Mouse (Mus musculus) brain, embryonic 14.5 days (tissue): ENCODE results near the gene Il16. TPM values are rescaled to one million over a fixed set of nuclear protein-coding genes. Genes with fewer than 3 reads are reported as not detected.
A peak's percentile ranks its signal among the peaks of the same experiment; 100 is the strongest.

Experiments
- DNase-seq: peaks from one replicate; pipeline ENCODE4 v3.0.0-alpha.2; 2011; ENCODE audit warnings: low read depth
- CTCF ChIP-seq: fragments of 200-500 bp; IDR thresholded peaks from 2 replicates; pipeline ENCODE4 v1.5.1; 2012; ENCODE audit warnings: inconsistent platforms, mild to moderate bottlenecking, moderate library complexity, borderline replicate concordance; ENCODE audit not compliant: insufficient read depth, insufficient read length; ENCODE audit errors: extremely low read depth
- POLR2A ChIP-seq: fragments of 200-500 bp; IDR thresholded peaks from 2 replicates; pipeline ENCODE4 v1.6.1; 2012; ENCODE audit warnings: mild to moderate bottlenecking, inconsistent platforms, borderline replicate concordance; ENCODE audit not compliant: poor library complexity, insufficient read depth, insufficient read length, severe bottlenecking; ENCODE audit errors: extremely low read depth
- polyA plus RNA-seq: library from polyadenylated mRNA; depleted of rRNA; stranded (reverse); fragments of >200 nt; gene quantifications from 2 replicates; pipeline ENCODE4 v1.2.3, GENCODE M21; 2012

The Il16 gene
- polyA plus RNA-seq, 1 experiment: 1.2 TPM

- no peak for TF ChIP-seq POLR2A
- no peak for TF ChIP-seq CTCF
- DNase-seq: peak; percentile 23
Measured at GRCm38 (mm10) chr7:83746107-83746687, 671 bp upstream of the Il16 start.

- TF ChIP-seq CTCF (no peak), POLR2A (no peak)
- DNase-seq: no peak
Measured at GRCm38 (mm10) chr7:83745065-83745412, 487 bp downstream of the Il16 start.

DNA sequence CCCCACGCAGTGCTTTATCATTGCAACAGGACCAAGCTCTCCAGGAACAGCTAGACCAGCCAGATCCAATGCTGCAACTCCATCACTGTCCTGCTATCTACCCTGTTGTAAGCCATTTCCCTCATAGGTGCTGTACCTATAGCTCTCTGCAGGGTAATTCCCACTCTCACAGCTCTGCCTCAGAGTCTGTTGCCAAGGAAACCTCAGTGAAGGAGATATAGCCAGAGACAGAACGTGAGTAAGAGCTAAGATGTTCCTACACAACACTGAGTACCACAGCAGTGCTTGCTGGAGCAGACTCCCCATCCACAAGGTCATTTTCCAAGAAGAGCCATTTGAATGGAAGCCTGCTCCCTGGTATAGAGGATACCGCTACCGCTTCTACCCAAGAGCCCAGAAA lies 1.3 kb downstream of the Il16 start:
- TF ChIP-seq CTCF: no peak
- no peak for TF ChIP-seq POLR2A
- peak; percentile 48 for DNase-seq

DNA sequence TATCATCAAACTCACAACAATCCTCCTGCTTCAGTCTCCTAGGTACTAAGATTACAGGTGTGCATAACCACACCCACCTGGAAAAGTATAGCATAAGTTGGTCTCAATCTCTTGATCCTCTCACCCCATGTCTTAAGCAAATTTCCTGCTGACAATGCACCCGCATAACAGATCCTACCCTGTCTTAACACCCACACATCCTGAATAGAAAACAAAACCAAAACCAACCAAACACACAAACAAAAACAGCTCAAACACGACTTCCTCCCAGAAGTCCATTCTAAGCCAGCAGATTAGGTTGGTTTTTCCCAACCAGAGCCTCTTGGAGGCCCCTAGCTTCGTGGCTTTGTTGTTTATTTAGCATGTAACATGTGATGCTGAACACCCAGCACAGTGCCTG lies 2.8 kb downstream of the Il16 start:
- no peak for DNase-seq
- no peak for TF ChIP-seq POLR2A
- no peak for TF ChIP-seq CTCF

- no peak for DNase-seq
Measured at GRCm38 (mm10) chr7:83742026-83742425, 3.5 kb downstream of the Il16 start.

DNA sequence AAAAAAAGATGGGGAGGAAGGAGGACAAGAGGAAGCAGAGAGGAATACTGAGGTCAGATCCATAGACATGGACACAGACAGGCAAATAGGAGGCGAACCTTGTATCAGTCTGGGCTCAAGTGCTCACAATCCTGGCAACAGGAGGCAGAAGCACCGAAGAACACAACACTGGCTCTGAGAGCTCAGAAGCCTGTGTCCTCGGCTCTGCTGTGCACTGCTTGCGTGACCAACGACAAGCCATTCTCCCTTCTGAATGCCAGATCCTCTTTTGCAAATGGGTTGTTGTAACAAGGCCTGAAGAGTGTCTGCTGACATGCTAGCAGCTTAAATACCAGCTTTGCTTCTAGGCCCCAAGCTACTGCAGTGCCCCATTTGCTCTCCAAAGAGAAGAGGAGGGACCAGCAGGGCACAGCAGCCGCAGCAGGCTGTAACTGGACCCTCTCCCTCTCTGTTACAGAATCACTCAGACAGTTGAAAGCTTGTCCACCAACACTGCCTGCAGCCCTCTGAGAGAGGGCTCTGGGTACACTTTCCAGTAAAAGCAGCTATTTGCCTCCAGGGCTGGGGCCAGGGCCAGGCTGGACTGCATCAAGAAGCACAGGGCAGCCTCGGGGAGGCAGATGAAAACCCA lies 5.7 kb downstream of the Il16 start:
- no peak for TF ChIP-seq CTCF
- TF ChIP-seq POLR2A: no peak
- DNase-seq: peak; percentile 8

More at GRCm38 (mm10) chr7:83742026-83742425, 3.5 kb downstream of the Il16 start:
- TF ChIP-seq POLR2A: no peak
- TF ChIP-seq CTCF: no peak

DNA sequence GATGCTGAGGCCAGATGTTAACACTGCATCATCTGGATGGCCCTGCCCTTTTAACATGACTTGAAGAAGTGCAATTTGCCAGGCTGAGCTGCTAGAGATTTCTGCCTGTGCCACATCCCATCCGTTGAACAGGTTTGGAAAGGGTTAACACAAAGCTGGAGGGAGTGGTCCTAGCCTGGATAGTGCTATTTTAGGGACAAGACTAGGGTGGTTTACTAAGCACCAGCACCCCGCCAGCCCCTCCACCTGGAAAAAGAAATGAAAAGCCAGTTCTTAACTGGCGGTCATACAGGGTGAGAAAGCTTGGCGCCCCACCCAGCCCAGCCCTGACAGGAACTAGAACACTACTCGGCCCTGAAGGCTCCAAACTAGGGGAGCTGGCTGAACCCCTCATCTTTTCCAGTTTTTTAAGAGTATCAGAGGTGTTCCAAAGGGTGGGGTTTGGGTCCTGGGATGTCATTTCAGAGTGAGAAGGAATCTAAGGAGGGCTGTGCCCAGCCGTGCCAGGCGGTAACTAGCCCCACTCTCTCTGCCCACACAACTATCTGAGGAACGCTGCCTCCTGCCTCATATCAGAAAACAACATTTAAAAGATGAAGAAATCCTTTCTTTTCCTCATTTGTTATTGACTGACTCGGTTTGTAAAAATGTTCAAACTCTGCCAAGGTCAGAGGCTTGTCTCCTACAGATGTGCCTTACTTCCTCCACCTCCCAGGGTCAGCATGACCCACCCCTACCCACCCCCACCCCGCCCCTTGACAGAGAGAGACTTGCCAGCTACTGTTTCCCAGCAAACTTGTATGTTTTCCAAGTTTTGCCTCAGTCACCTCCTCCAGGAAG lies 6.7 kb downstream of the Il16 start:
- TF ChIP-seq CTCF (no peak), POLR2A (no peak)

GRCm38 (mm10) chr7:83737914-83738490 lies 7.5 kb downstream of the Il16 start:
- DNase-seq: no peak
- TF ChIP-seq POLR2A: no peak
- no peak for TF ChIP-seq CTCF

More for the DNA sequence above, 6.7 kb downstream of the Il16 start:
- no peak for DNase-seq

DNA sequence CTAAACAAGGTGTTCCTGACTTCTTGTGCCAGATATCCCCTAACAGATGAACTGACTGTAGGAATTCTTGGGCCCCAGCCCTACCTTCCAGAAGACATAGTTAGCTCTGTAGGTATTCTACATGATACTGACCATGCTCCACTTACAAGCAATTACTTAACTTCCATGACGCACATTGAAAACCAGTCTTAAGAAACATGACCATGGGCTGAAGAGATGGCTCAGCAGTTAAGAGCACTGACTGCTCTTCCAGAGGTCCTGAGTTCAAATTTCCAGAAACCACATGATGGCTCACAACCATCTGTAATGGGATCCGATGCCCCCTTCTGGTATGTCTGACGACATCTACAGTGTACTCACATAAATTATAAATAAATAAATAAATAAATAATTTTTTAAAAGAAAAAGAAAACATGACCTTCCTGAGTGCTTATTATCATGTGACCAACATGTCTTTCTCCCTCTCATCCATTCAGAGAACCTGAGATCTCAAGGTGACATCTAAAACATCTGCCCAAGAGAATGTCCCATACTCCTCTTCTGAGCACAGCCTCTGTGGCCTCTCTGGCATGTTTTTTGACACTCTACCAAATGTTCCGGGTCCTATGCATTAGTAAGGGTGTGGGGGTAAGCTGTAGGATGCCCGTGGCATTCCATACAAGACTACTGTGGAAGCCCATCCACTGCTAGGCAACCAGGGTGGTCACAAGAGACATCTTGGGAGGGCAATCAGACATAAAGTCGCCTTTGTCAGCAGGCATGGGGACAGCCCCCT lies 9.0 kb downstream of the Il16 start:
- DNase-seq: no peak
- TF ChIP-seq POLR2A (no peak), CTCF (no peak)

DNA sequence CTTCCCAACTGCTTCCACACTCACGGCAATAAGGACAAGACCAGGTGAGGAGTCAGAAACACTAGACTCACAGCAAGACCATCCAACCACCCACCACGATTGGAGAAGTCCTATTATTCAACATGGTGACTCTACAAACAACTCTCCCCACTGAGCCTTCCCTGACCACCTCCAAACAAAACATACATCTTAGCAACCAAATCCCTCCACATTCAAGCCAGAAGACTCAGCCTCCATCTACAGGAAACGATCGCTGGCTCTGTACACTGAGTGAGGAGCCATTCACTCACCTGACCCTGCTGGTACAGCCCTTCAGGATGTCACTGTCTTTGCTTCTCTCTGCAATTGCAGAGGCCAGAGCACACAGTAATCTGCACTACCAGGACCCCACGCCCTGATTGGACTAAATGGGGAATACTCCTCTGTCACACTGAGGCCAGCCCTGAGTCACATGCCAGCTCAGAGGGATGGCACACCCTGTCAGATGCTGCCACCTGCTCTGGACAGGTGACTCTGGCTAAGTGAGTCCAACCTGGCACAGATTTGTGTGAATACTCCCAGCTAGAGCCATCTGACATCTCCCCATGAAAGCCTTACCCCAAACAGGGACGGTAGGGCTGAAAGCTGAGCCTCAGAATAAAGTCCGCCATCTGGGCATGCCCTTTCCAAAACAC lies 10.3 kb downstream of the Il16 start:
- DNase-seq: no peak

GRCm38 (mm10) chr7:83734671-83735082 lies 10.8 kb downstream of the Il16 start:
- DNase-seq: no peak
- TF ChIP-seq POLR2A (no peak), CTCF (no peak)

More for the DNA sequence above, 10.3 kb downstream of the Il16 start:
- TF ChIP-seq CTCF: no peak
- no peak for TF ChIP-seq POLR2A

DNA sequence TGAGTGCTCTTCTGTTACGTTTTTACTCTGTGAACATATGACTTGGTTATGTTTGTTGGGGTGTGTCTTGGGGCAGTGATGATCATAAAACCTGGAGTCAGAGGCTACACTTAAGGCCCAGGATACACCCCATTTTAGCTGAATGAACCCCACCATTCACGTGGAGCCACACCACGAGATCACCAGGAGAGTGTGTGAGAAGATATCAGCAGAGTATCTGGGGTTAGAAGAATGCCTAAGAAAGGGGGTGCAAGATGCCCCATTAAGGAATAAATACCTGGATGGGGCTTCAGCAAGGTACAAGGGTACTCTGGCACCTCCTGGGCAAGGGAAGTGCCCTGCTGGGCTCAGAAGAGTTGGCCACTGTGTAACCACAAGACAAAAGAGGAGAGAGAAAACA lies 11.3 kb downstream of the Il16 start:
- no peak for DNase-seq
- TF ChIP-seq POLR2A (no peak), CTCF (no peak)
